ENCODE assay signal across 8 mouse cellular contexts in genomic region chr1:158713301-158714095, GRCm38 (mm10).
A peak's percentile ranks its signal among the peaks of the same experiment; 100 is the strongest.
DNase-seq lines count a peak whose midpoint lies in the region; ATAC-seq and TF ChIP-seq lines count a peak whose summit lies in the region.

No protein-coding gene starts in this region.

- no peak for ATAC-seq in hindbrain, embryonic 11.5 days (ENCODE audit: low FRiP score)
- no peak for ATAC-seq in hindbrain, embryonic 13.5 days (ENCODE audit: low FRiP score)
- ATAC-seq in limb, embryonic 14.5 days (ENCODE audit: low FRiP score, low read depth) = no peak
- ATAC-seq in CD4-positive, CD25-positive, alpha-beta regulatory T cell, adult 4 months = no peak

- H3K36me3 ChIP-seq in hindbrain, embryonic 11.5 days (ENCODE audit: control insufficient read depth, insufficient read depth, low read length) = no peaks in the 10 kb centered on the region
- H3K36me3 ChIP-seq in hindbrain, embryonic 13.5 days = no peaks in the 10 kb centered on the region
- H3K36me3 ChIP-seq in C2C12 (ENCODE audit: control insufficient read depth, insufficient read depth) = no peaks in the 10 kb centered on the region
- H3K36me3 ChIP-seq in limb, embryonic 14.5 days (ENCODE audit: control insufficient read depth, insufficient read depth, low read length) = no peaks in the 10 kb centered on the region

- H3K79me2 ChIP-seq in C2C12 (ENCODE audit: control insufficient read depth, insufficient read depth) = no peaks in the 10 kb centered on the region

- no peaks in the 10 kb centered on the region for H3K27me3 ChIP-seq in hindbrain, embryonic 11.5 days (ENCODE audit: control insufficient read depth, insufficient read depth, low read length)
- no peaks in the 10 kb centered on the region for H3K27me3 ChIP-seq in hindbrain, embryonic 13.5 days
- H3K27me3 ChIP-seq in C2C12 (ENCODE audit: control insufficient read depth, insufficient read depth, insufficient read length) = no peaks in the 10 kb centered on the region
- no peaks in the 10 kb centered on the region for H3K27me3 ChIP-seq in limb, embryonic 14.5 days (ENCODE audit: control insufficient read depth, insufficient read depth, low read length)

- H3K27ac ChIP-seq in hindbrain, embryonic 11.5 days (ENCODE audit: low read depth, low read length) = no peak overlapping the region
- H3K27ac ChIP-seq in hindbrain, embryonic 13.5 days = no peak overlapping the region
- no peak overlapping the region for H3K27ac ChIP-seq in limb, embryonic 14.5 days (replicated peaks; ENCODE audit: low read depth, low read length)

- 38% methylated on average over 5 of the region's 5 CpGs for WGBS in hindbrain, embryonic 11.5 days
- WGBS in hindbrain, embryonic 13.5 days = 41% methylated on average over 5 of the region's 5 CpGs
- 35% methylated on average over 5 of the region's 5 CpGs for WGBS in limb, embryonic 14.5 days

- H3K79me3 ChIP-seq in C2C12 (ENCODE audit: low read depth) = no peaks in the 10 kb centered on the region

- no peaks in the 10 kb centered on the region for H3K9me3 ChIP-seq in hindbrain, embryonic 11.5 days (ENCODE audit: control insufficient read depth, low read length)
- no peaks in the 10 kb centered on the region for H3K9me3 ChIP-seq in hindbrain, embryonic 13.5 days
- H3K9me3 ChIP-seq in limb, embryonic 14.5 days (ENCODE audit: control insufficient read depth, low read length) = no peaks in the 10 kb centered on the region

- H3K4me2 ChIP-seq in hindbrain, embryonic 11.5 days (replicated peaks; ENCODE audit: low read depth, low read length) = no peak overlapping the region
- H3K4me2 ChIP-seq in hindbrain, embryonic 13.5 days = no peak overlapping the region
- H3K4me2 ChIP-seq in limb, embryonic 14.5 days (replicated peaks; ENCODE audit: low read depth, low read length, severe bottlenecking) = no peak overlapping the region

- peak; percentile 40 for DNase-seq in hindbrain, embryonic 11.5 days (ENCODE audit: low spot score)
- peak; percentile 37 for DNase-seq in brain, embryonic 18.5 days (ENCODE audit: low read depth, low spot score)
- DNase-seq in frontal cortex, adult 2 months (ENCODE audit: extremely low spot score in 1 of 2, low spot score in 1 of 2) = peak; percentile 7 to 66
- DNase-seq in limb, embryonic 14.5 days (ENCODE audit: low spot score) = peak; percentile 35
- peak; percentile 21 for DNase-seq in telencephalon, adult 2 months (ENCODE audit: low read depth, low spot score)

- no peaks in the 10 kb centered on the region for H3K4me1 ChIP-seq in hindbrain, embryonic 11.5 days (replicated peaks; ENCODE audit: control insufficient read depth, insufficient read depth, low read length)
- H3K4me1 ChIP-seq in hindbrain, embryonic 13.5 days (replicated peaks) = no peaks in the 10 kb centered on the region
- H3K4me1 ChIP-seq in limb, embryonic 14.5 days (ENCODE audit: control insufficient read depth, insufficient read depth, low read length) = no peaks in the 10 kb centered on the region

- TF ChIP-seq POLR2A in limb, embryonic 14.5 days (IDR thresholded peaks at IDR 0.05; ENCODE audit: borderline replicate concordance, extremely low read depth, insufficient read depth, insufficient read length) = no peak

- no peak overlapping the region for H3ac ChIP-seq in C2C12 (ENCODE audit: control insufficient read depth, insufficient read length, low read depth)

- peak; percentile 25 for TF ChIP-seq CTCF in C2C12 (IDR thresholded peaks at IDR 0.05; ENCODE audit: control insufficient read depth, insufficient read depth, insufficient read length)

- H3K9ac ChIP-seq in hindbrain, embryonic 11.5 days (ENCODE audit: low read depth, low read length) = no peak overlapping the region
- no peak overlapping the region for H3K9ac ChIP-seq in hindbrain, embryonic 13.5 days
- no peak overlapping the region for H3K9ac ChIP-seq in limb, embryonic 14.5 days (ENCODE audit: low read depth, low read length, severe bottlenecking)

- H3K4me3 ChIP-seq in hindbrain, embryonic 11.5 days (ENCODE audit: low read depth, low read length) = no peak overlapping the region
- no peak overlapping the region for H3K4me3 ChIP-seq in hindbrain, embryonic 13.5 days
- H3K4me3 ChIP-seq in C2C12 (ENCODE audit: insufficient read depth, poor library complexity, severe bottlenecking) = no peak overlapping the region
- no peak overlapping the region for H3K4me3 ChIP-seq in limb, embryonic 14.5 days (replicated peaks; ENCODE audit: low read length)

TF ChIP-seq in C2C12, 6 proteins besides CTCF, POLR2A, EP300 and RAD21:
- no peak for TF ChIP-seq FOSL1 (IDR thresholded peaks at IDR 0.05; ENCODE audit: insufficient read depth, low read length, poor library complexity, severe bottlenecking)
